Mouse (Mus musculus): ENCODE measurements around the gene Aspdh. TPM values are rescaled to one million over a fixed set of nuclear protein-coding genes. Genes with fewer than 3 reads are reported as not detected.

The Aspdh gene
- polyA plus RNA-seq, 1 experiment from 2014 or later: 0.42 TPM

GRCm38 (mm10) chr7:44482836-44483435, 17.7 kb downstream of the Aspdh start:
- 75% methylated on average over 3 of the region's 3 CpGs for WGBS
- Histone ChIP-seq H3K4me2 (replicated peaks) (no peak overlapping the region), H3K27me3 (peaks cover 34% of the 10 kb centered on the region), H3K36me3 (no peaks in the 10 kb centered on the region), H3K9ac (no peak overlapping the region), H3K4me3 (no peak overlapping the region), H3K27ac (no peak overlapping the region), H3K9me3 (no peaks in the 10 kb centered on the region), H3K4me1 (no peaks in the 10 kb centered on the region)
- ATAC-seq (ENCODE audit: insufficient number of reproducible peaks, insufficient read depth, low FRiP score, low TSS enrichment): no peak

DNA sequence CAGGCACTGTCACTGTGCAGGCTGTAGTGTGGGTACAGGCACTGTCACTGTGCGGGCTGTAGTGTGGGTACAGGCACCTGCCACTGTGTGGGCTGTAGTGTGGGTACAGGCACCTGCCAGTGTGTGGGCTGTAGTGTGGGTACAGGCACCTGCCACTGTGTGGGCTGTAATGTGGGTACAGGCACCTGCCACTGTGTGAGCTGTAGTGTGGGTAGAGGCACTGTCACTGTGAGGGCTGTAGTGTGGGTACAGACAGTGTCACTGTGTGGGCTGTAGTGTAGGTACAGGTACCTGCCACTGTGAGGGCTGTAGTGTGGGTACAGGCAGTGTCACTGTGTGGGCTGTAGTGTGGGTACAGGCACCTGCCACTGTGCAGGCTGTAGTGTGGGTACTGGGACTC, 18.9 kb downstream of the Aspdh start:
- Histone ChIP-seq H3K9ac (no peak overlapping the region), H3K27ac (no peak overlapping the region), H3K27me3 (peaks cover 24% of the 10 kb centered on the region), H3K4me1 (no peaks in the 10 kb centered on the region), H3K9me3 (no peaks in the 10 kb centered on the region), H3K36me3 (peaks cover 9% of the 10 kb centered on the region), H3K4me3 (no peak overlapping the region), H3K4me2 (replicated peaks) (no peak overlapping the region)
- WGBS: 88% methylated on average over 1 of the region's 1 CpGs
- ATAC-seq (ENCODE audit: insufficient number of reproducible peaks, insufficient read depth, low FRiP score, low TSS enrichment): no peak

DNA sequence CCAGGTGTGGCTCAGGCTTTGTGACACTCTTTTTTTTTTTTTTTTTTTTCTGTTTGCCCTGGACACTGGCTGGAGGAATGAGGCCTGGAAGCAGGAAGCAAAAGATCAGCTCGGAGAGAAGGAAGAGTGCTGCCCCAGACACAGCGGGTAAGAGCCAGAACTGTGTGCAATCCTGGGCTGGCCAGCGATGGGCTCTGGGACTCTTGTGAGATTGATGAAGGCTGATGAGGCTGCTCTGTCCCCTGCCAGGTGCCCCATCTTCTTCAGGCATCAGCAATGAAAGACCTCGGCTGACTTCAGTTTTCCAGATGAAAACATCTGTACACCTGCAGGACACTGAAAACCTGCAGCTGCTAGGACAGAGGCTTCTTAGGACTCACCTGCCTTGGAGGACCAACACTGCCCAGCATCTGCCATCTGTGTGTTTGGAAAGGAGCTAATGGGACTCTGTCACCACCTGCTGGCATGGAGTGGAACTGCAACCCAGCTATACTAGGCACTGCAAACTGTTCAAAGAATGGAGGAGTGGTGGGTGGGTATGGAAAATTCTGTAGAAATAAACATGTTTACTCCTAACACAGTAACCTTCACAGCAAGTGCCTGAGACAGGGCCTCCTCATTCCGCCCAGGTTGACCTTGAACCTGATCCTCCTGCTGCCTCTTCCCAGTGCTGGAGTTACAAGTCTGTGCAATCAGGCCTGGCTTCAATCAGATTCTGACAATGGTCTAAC, 19.8 kb downstream of the Aspdh start:
- H3K4me1 ChIP-seq: no peaks in the 10 kb centered on the region
- peaks cover 14% of the 10 kb centered on the region for H3K36me3 ChIP-seq
- no peak overlapping the region for H3K4me2 ChIP-seq (replicated peaks)
- 38% methylated on average over 5 of the region's 5 CpGs for WGBS
- H3K27me3 ChIP-seq: peaks cover 16% of the 10 kb centered on the region
- H3K9me3 ChIP-seq: no peaks in the 10 kb centered on the region
- peak; percentile 45; the same call in 1 of the 2 replicates for ATAC-seq (ENCODE audit: insufficient number of reproducible peaks, insufficient read depth, low FRiP score, low TSS enrichment)
- H3K9ac ChIP-seq: no peak overlapping the region
- no peak overlapping the region for H3K4me3 ChIP-seq
- H3K27ac ChIP-seq: no peak overlapping the region

DNA sequence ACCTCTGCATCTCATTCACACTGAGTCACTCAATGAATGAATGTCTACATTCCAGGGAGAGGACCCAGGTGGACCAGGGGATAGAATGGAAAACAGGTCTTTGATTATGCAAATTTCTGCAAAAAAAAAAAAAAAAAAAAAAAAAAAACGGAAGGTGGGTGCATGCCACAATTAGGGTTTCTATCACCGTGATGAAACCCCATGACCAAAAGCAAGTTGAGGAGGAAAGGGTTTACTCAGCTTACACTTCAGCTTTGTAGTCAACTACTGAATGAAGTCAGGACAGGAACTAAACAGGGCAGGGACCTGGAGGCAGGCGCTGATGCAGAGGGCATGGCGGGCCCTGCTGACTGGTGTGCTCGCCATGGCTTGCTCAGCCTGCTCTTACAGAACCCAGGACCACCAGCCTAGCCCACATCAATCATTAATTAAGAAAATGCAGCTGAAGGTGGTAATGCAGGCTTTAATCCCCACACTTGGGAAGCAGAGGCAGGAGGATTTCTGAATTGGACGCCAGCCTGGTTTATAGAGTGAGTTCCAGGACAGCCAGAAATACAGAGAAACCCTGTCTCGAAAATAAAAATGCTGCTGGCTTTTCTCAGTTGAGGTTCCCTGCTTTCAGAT, 20.5 kb downstream of the Aspdh start:
- H3K4me1 ChIP-seq: no peaks in the 10 kb centered on the region
- H3K27me3 ChIP-seq: peaks cover 10% of the 10 kb centered on the region
- no peak overlapping the region for H3K9ac ChIP-seq
- peaks cover 21% of the 10 kb centered on the region for H3K36me3 ChIP-seq
- H3K4me2 ChIP-seq (replicated peaks): no peak overlapping the region
- no peaks in the 10 kb centered on the region for H3K9me3 ChIP-seq
- no peak overlapping the region for H3K4me3 ChIP-seq
- H3K27ac ChIP-seq: no peak overlapping the region
- no peak for ATAC-seq (ENCODE audit: insufficient number of reproducible peaks, insufficient read depth, low FRiP score, low TSS enrichment)
- WGBS: 76% methylated on average over 7 of the region's 7 CpGs

DNA sequence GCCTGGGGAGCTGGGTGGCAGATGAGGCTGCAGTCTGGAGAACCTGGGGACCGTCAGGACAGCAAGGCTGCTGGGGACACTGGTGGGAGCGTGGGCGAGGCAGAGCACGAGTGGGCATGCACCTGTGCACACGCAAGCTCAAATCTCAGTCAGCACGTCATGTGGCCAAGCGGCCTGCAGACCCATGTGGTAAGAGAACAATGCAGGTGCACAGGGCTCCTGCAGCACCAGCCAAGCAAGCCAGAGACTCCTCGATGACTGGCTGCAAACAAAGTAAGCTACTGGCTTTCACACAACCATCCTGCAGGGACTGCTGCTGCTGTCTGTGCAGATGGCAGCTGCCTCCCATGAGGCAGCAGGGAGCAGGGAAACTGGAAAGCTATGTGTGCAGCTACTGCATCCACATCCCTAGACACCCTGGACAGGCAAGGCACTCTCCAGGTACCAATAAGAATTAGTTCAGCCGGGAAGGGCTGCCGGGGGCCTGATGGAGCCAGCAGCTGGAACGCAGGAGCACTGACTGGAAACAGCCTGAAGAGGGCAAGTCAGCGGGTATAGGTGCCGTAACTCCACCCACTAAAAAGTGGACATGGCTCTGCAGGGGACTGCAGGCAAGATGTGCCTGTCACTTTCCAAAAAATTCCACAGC, 21.9 kb downstream of the Aspdh start:
- H3K9me3 ChIP-seq: no peaks in the 10 kb centered on the region
- no peaks in the 10 kb centered on the region for H3K27me3 ChIP-seq
- no peak overlapping the region for H3K27ac ChIP-seq
- no peak overlapping the region for H3K4me2 ChIP-seq (replicated peaks)
- no peak for ATAC-seq (ENCODE audit: insufficient number of reproducible peaks, insufficient read depth, low FRiP score, low TSS enrichment)
- WGBS: 65% methylated on average over 13 of the region's 13 CpGs
- no peaks in the 10 kb centered on the region for H3K4me1 ChIP-seq
- H3K36me3 ChIP-seq: peaks cover 35% of the 10 kb centered on the region
- H3K9ac ChIP-seq: peak overlapping the region; percentile 10; the same call in 1 of the 2 replicates
- no peak overlapping the region for H3K4me3 ChIP-seq

DNA sequence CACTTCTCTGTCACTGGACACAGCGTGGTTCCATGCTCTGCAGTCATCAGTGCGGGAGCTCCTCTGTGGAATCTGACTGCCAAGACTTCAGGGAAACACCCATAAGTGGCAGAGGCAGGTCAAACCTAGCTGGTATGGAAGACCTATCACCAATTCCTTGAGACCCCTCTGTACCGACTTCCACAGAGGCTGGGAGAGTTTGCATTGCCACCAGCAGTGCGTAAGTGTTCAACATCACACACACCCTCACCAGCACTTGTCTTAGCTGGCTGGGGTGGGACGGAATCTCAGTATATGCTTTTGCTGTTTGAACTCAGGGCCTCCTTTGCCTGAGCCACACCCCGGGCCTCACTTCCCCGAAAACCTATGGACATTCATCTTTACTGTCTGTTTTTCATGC, 22.7 kb downstream of the Aspdh start:
- WGBS: 94% methylated on average over 7 of the region's 7 CpGs
- H3K9ac ChIP-seq: no peak overlapping the region
- no peak overlapping the region for H3K4me2 ChIP-seq (replicated peaks)
- H3K9me3 ChIP-seq: no peaks in the 10 kb centered on the region
- no peaks in the 10 kb centered on the region for H3K4me1 ChIP-seq
- H3K4me3 ChIP-seq: no peak overlapping the region
- peaks cover 44% of the 10 kb centered on the region for H3K36me3 ChIP-seq
- no peak overlapping the region for H3K27ac ChIP-seq
- H3K27me3 ChIP-seq: no peaks in the 10 kb centered on the region
- ATAC-seq (ENCODE audit: insufficient number of reproducible peaks, insufficient read depth, low FRiP score, low TSS enrichment): no peak

DNA sequence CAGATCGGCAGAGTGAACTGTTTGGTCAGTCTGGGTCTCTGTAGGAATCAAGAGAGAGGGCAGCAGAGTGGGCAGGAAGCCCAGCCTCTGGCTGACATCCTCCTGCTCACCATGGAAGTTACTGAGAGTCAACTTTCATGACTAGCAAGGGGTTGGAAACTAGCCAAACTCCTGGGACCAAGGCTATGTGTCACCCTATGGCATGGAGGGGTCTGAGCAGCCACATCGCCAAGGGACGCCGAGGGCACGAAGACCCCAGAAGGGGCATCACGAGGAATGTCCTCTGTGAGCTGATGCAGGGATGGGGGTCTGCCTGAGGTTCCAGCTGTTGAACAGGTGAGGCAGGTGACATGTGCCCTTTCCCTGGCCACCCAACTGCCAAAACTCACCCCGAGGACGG, 23.4 kb downstream of the Aspdh start:
- Histone ChIP-seq H3K4me1 (no peaks in the 10 kb centered on the region), H3K9ac (no peak overlapping the region), H3K4me2 (replicated peaks) (no peak overlapping the region), H3K4me3 (no peak overlapping the region), H3K27ac (no peak overlapping the region), H3K36me3 (peaks cover 49% of the 10 kb centered on the region), H3K27me3 (no peaks in the 10 kb centered on the region), H3K9me3 (no peaks in the 10 kb centered on the region)
- no peak for ATAC-seq (ENCODE audit: insufficient number of reproducible peaks, insufficient read depth, low FRiP score, low TSS enrichment)
- WGBS: 91% methylated on average over 8 of the region's 8 CpGs

- peaks cover 3% of the 10 kb centered on the region for H3K4me1 ChIP-seq
- H3K4me2 ChIP-seq (replicated peaks): no peak overlapping the region
- ATAC-seq (ENCODE audit: insufficient number of reproducible peaks, insufficient read depth, low FRiP score, low TSS enrichment): no peak
- WGBS: 99% methylated on average over 4 of the region's 4 CpGs
- H3K27me3 ChIP-seq: no peaks in the 10 kb centered on the region
- no peaks in the 10 kb centered on the region for H3K9me3 ChIP-seq
- H3K27ac ChIP-seq: no peak overlapping the region
- H3K36me3 ChIP-seq: peaks cover 55% of the 10 kb centered on the region
- H3K4me3 ChIP-seq: no peak overlapping the region
- no peak overlapping the region for H3K9ac ChIP-seq
Observed at GRCm38 (mm10) chr7:44490281-44490680, 25.1 kb downstream of the Aspdh start.

DNA sequence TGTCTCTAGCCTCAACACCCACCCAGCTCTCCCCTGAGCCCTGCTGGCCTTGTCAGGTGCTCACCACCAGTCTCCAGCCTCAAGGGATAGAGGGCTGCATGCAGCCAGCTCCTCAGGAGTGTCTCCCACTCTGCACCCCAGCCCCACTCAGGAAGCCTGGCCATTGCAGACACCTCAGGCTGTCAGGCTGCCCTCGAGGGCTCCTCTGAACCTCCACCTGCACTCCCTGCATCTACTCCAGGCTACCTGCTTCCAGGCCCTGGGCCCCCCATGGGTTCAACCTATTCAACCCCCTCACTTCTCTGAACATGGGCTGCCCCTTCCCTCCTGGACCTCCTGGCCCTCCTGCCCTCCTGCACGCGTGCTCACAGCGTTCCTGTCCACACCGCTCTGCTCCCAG, 26.2 kb downstream of the Aspdh start:
- H3K27me3 ChIP-seq: no peaks in the 10 kb centered on the region
- H3K9ac ChIP-seq: no peak overlapping the region
- WGBS: 94% methylated on average over 5 of the region's 5 CpGs
- H3K4me1 ChIP-seq: peaks cover 8% of the 10 kb centered on the region
- no peak overlapping the region for H3K4me2 ChIP-seq (replicated peaks)
- H3K27ac ChIP-seq: no peak overlapping the region
- H3K36me3 ChIP-seq: peaks cover 55% of the 10 kb centered on the region
- no peak for ATAC-seq (ENCODE audit: insufficient number of reproducible peaks, insufficient read depth, low FRiP score, low TSS enrichment)
- H3K4me3 ChIP-seq: no peak overlapping the region
- H3K9me3 ChIP-seq: no peaks in the 10 kb centered on the region

GRCm38 (mm10) chr7:44492166-44492826, 27.1 kb downstream of the Aspdh start:
- Histone ChIP-seq H3K27ac (no peak overlapping the region), H3K9me3 (no peaks in the 10 kb centered on the region), H3K4me3 (no peak overlapping the region), H3K9ac (no peak overlapping the region), H3K27me3 (no peaks in the 10 kb centered on the region), H3K36me3 (peaks cover 55% of the 10 kb centered on the region), H3K4me2 (replicated peaks) (no peak overlapping the region), H3K4me1 (peaks cover 11% of the 10 kb centered on the region)
- ATAC-seq (ENCODE audit: insufficient number of reproducible peaks, insufficient read depth, low FRiP score, low TSS enrichment): no peak
- WGBS: 92% methylated on average over 21 of the region's 21 CpGs

- Histone ChIP-seq H3K9ac (no peak overlapping the region), H3K27ac (no peak overlapping the region), H3K4me1 (peaks cover 12% of the 10 kb centered on the region), H3K4me2 (replicated peaks) (0 out of 2 replicates have a peak overlapping the region, but pooled peaks have one; percentile 68), H3K4me3 (no peak overlapping the region), H3K27me3 (no peaks in the 10 kb centered on the region), H3K9me3 (no peaks in the 10 kb centered on the region), H3K36me3 (peaks cover 44% of the 10 kb centered on the region)
- no peak for ATAC-seq (ENCODE audit: insufficient number of reproducible peaks, insufficient read depth, low FRiP score, low TSS enrichment)
- 93% methylated on average over 12 of the region's 12 CpGs for WGBS
Observed at GRCm38 (mm10) chr7:44494681-44495080, 29.5 kb downstream of the Aspdh start.
